Mouse (Mus musculus) lung, postnatal 4 days (tissue): ENCODE measurements around the gene Colq.

ENCODE experiments used
- DNase-seq, 2 experiments: peaks; one replicate each; pipeline ENCODE4 v3.0.0; 2021

Colq gene

GRCm38 (mm10) chr14:31574903-31575665, 16.1 kb downstream of the Colq start:
- no peak for DNase-seq

GRCm38 (mm10) chr14:31572561-31573175, 18.5 kb downstream of the Colq start:
- DNase-seq, result peak in 1 of 2 experiments; percentile 38

- DNase-seq, result peak in 1 of 2 experiments; percentile 12
These were observed 19.7 kb downstream of the Colq start for GRCm38 (mm10) chr14:31571419-31571818.

GRCm38 (mm10) chr14:31570131-31570951, 20.8 kb downstream of the Colq start:
- no peak for DNase-seq

GRCm38 (mm10) chr14:31569151-31569631, 22.0 kb downstream of the Colq start:
- peak; percentile 55 to 78 for DNase-seq

- DNase-seq, result no peak
These were observed 25.5 kb downstream of the Colq start for GRCm38 (mm10) chr14:31565478-31566212.

- DNase-seq, result peak; percentile 77 to 92
These were observed 26.5 kb downstream of the Colq start for GRCm38 (mm10) chr14:31564452-31565179.

GRCm38 (mm10) chr14:31560886-31561285, 30.3 kb downstream of the Colq start:
- DNase-seq, result peak; percentile 62 to 88

- peak; percentile 59 to 82 for DNase-seq
These were observed 31.9 kb downstream of the Colq start for GRCm38 (mm10) chr14:31559216-31559615.

GRCm38 (mm10) chr14:31557784-31558183, 33.4 kb downstream of the Colq start:
- peak in 1 of 2 experiments; percentile 34 for DNase-seq

GRCm38 (mm10) chr14:31557273-31557672, 33.9 kb downstream of the Colq start:
- peak in 1 of 2 experiments; percentile 20 for DNase-seq

GRCm38 (mm10) chr14:31556526-31557260, 34.5 kb downstream of the Colq start:
- peak in 1 of 2 experiments; percentile 15 for DNase-seq

- DNase-seq, result peak; percentile 22 to 61
These were observed 35.1 kb downstream of the Colq start for GRCm38 (mm10) chr14:31555963-31556434.

- no peak for DNase-seq
These were observed 36.1 kb downstream of the Colq start for GRCm38 (mm10) chr14:31555021-31555420.

- DNase-seq, result no peak
These were observed 47.2 kb downstream of the Colq start for GRCm38 (mm10) chr14:31543885-31544442.

- peak; percentile 30 to 71 for DNase-seq
These were observed 53.8 kb downstream of the Colq start for GRCm38 (mm10) chr14:31537298-31537697.

- DNase-seq, result no peak
These were observed 58.5 kb downstream of the Colq start for GRCm38 (mm10) chr14:31532656-31533055.

GRCm38 (mm10) chr14:31531506-31532148, 59.5 kb downstream of the Colq start:
- DNase-seq, result peak; percentile 51 to 72

- DNase-seq, result no peak
These were observed 60.3 kb downstream of the Colq start for GRCm38 (mm10) chr14:31530847-31531246.
